Mouse (Mus musculus): ENCODE measurements around the gene Gpr174. TPM values are rescaled to one million over a fixed set of nuclear protein-coding genes. Genes with fewer than 3 reads are reported as not detected.

The Gpr174 gene
- total and polyA plus RNA-seq, 3 experiments: 8.5 to 30.3 (median 16.2) TPM

DNA sequence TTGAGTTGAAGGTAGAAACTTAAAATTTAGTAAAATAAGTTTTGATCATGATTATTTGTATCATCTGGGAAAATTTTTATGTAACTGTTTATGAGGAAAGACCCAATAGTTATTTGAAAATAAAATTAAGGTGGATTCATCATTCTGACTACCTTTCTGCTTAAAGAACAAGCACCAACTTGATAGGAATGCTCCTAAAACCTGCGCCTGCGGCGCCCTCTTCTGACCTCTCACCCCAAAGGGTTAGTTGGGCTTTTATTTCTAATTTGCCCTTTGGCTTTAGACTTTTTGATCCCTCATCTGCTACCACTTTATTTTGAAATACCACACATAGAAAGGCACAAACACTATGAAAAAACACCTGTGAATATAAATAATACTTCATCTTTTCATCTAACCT, 86.3 kb downstream of the Gpr174 start:
- no peak overlapping the region for H3K27ac ChIP-seq (ENCODE audit: insufficient read depth, low read depth)
- no peak for TF ChIP-seq MAFK (IDR thresholded peaks at IDR 0.05; ENCODE audit: insufficient replicate concordance, low read length)
- TF ChIP-seq RAD21 (IDR thresholded peaks at IDR 0.05; ENCODE audit: low read depth, low read length): peak; percentile 85
- no peak for TF ChIP-seq KAT2A (IDR thresholded peaks at IDR 0.05; ENCODE audit: insufficient replicate concordance, low read length)
- peak; percentile 86 for TF ChIP-seq SMC3 (IDR thresholded peaks at IDR 0.05; ENCODE audit: low read depth, low read length)
- TF ChIP-seq MYC (IDR thresholded peaks at IDR 0.05; ENCODE audit: low read depth, low read length): no peak
- no peak for TF ChIP-seq POLR2A (IDR thresholded peaks at IDR 0.05; ENCODE audit: low read depth, low read length)
- TF ChIP-seq USF1 (IDR thresholded peaks at IDR 0.05; ENCODE audit: low read depth, low read length): no peak
- TF ChIP-seq ZMIZ1 (IDR thresholded peaks at IDR 0.05; ENCODE audit: low read depth, low read length): no peak
- no peak for TF ChIP-seq USF2 (conservative IDR thresholded peaks at IDR 0.05; ENCODE audit: low read depth, low read length)
- peak in 1 of 2 experiments; percentile 76; a peak in 2 of 4 replicates for TF ChIP-seq CTCF (conservative IDR thresholded peaks at IDR 0.05 in 1 of 2, IDR thresholded peaks at IDR 0.05 in 1 of 2; ENCODE audit: low read depth in 2 of 2, low read length in 2 of 2)
- TF ChIP-seq HCFC1 (IDR thresholded peaks at IDR 0.05; ENCODE audit: low read depth, low read length): no peak
- no peak for TF ChIP-seq NRF1 (IDR thresholded peaks at IDR 0.05; ENCODE audit: low read depth, low read length)
- TF ChIP-seq ZC3H11A (IDR thresholded peaks at IDR 0.05; ENCODE audit: low read depth, low read length): peak; percentile 52; the same call in 1 of the 2 replicates
- no peak for TF ChIP-seq UBTF (IDR thresholded peaks at IDR 0.05; ENCODE audit: low read depth, low read length)
- H3K4me2 ChIP-seq (ENCODE audit: insufficient read depth, low read depth, poor library complexity, severe bottlenecking): no peak overlapping the region
- no peaks in the 10 kb centered on the region for H3K27me3 ChIP-seq (replicated peaks)
- no peaks in the 10 kb centered on the region for H3K9me3 ChIP-seq (replicated peaks; ENCODE audit: low read length)
- in situ Hi-C loops (cut with MboI; ENCODE audit: low pct_ligation_motif_present, low pct_unique_long_range_greater_than_20kb, low sequenced_read_pairs): no loop called here
- H3K36me3 ChIP-seq (replicated peaks in 1 of 2; ENCODE audit: control insufficient read depth in 1 of 2, insufficient read depth in 1 of 2, low read length in 1 of 2): no peaks in the 10 kb centered on the region
- no peaks in the 10 kb centered on the region for H3K4me1 ChIP-seq (ENCODE audit: control insufficient read depth in 1 of 2, insufficient read depth in 2 of 2)
- no peak overlapping the region for H3K9ac ChIP-seq (ENCODE audit: insufficient read depth, low read depth)
- H3K79me2 ChIP-seq (replicated peaks; ENCODE audit: control insufficient read depth, extremely low read depth, insufficient read depth, poor library complexity, severe bottlenecking): no peaks in the 10 kb centered on the region
- dilution Hi-C loops (cut with MboI; ENCODE audit: extremely low pct_ligation_motif_present, extremely low pct_unique_long_range_greater_than_20kb, low sequenced_read_pairs): no loop called here
- peak; percentile 45 for DNase-seq (ENCODE audit: extremely low read depth)
- no peak overlapping the region for H3K4me3 ChIP-seq (replicated peaks in 1 of 3; ENCODE audit: low read depth in 2 of 3, low read length in 2 of 3, poor library complexity in 1 of 3)

Other genes starting within 250 kb of the Gpr174 start
- 8.3 and 9.0 TPM in 2 replicates for gene P2ry10, start 167.4 kb upstream of the Gpr174 start, total RNA-seq (2012; rRNA removed)
- gene P2ry10, start 167.4 kb upstream of the Gpr174 start, total RNA-seq (2014; rRNA removed): 42.2 and 47.4 TPM in 2 replicates
- gene P2ry10, start 167.4 kb upstream of the Gpr174 start, polyA plus RNA-seq (2012; ENCODE audit: insufficient read length, low read depth): 9.0 and 9.7 TPM in 2 replicates
- 1.0 and 1.2 TPM in 2 replicates for gene P2ry10b, start 107.0 kb upstream of the Gpr174 start, total RNA-seq (2012; rRNA removed)
- gene P2ry10b, start 107.0 kb upstream of the Gpr174 start, total RNA-seq (2014; rRNA removed): 2.7 and 4.3 TPM in 2 replicates
- gene P2ry10b, start 107.0 kb upstream of the Gpr174 start, polyA plus RNA-seq (2012; ENCODE audit: insufficient read length, low read depth): 1.3 and 1.4 TPM in 2 replicates
- gene Itm2a, start 147.5 kb downstream of the Gpr174 start, total RNA-seq (2012; rRNA removed): not detected in 2 replicates
- gene Itm2a, start 147.5 kb downstream of the Gpr174 start, total RNA-seq (2014; rRNA removed): not detected in 2 replicates
- not detected in 2 replicates for gene Itm2a, start 147.5 kb downstream of the Gpr174 start, polyA plus RNA-seq (2012; ENCODE audit: insufficient read length, low read depth)